Mouse (Mus musculus) bone marrow, adult 2 months (tissue): Measurements from ENCODE around the gene Decr2.

Experiments
- CTCF ChIP-seq: fragments of 200-500 bp; IDR thresholded peaks from 2 replicates; pipeline ENCODE4 v1.5.1; 2011; ENCODE audit warnings: low read length, control low read depth; ENCODE audit not compliant: control insufficient read depth, insufficient read depth
- POLR2A ChIP-seq: fragments of 200-500 bp; IDR thresholded peaks from 2 replicates; pipeline ENCODE4 v1.6.1; 2011; ENCODE audit warnings: low read depth, mild to moderate bottlenecking, control low read depth, low read length, borderline replicate concordance; ENCODE audit not compliant: control insufficient read depth

DNA sequence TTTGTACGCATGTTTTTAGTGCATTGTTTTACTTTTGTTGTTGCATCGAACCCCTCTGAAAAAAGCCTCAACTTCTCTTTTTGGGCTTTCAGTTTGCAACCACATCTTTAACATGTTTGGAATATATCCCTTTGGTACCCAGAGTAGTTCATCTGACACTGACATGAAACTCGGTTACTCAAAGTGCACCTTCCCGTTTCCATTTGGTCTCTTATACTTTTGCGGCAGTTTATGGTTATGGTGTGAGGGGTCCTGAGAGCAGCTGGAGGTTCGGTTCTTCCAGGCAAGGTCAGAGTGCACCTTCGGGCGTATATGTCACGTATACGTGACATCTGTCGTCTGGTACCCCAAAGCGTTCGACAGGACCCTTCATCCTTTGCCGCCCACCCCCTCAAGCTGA is 22.6 kb upstream of the Decr2 start:
- no peak for TF ChIP-seq POLR2A
- TF ChIP-seq CTCF: no peak
